Mouse (Mus musculus) intestine, embryonic 14.5 days (tissue): ENCODE results near the gene Pabpc1l. TPM values are rescaled to one million over a fixed set of nuclear protein-coding genes. Genes with fewer than 3 reads are reported as not detected.
A peak's percentile ranks its signal among the peaks of the same experiment; 100 is the strongest.
"Not testable (repeated sequence)": the region's sequence is repeated elsewhere in the genome, so short reads cannot be mapped to it uniquely, and the experiment has no call there.

Experiments
- ATAC-seq: fragments of 200-750 bp; cut with Nextera tagmentation; replicated peaks from 2 replicates; pipeline ENCODE4 v1.8.0; 2017; ENCODE audit warnings: low read depth, moderate number of reproducible peaks, moderate TSS enrichment, moderate library complexity; ENCODE audit not compliant: low FRiP score, low TSS enrichment
- DNase-seq: peaks from one replicate; pipeline ENCODE4 v3.0.0-alpha.2; 2018; ENCODE audit warnings: low spot score
- H3K27ac ChIP-seq: fragments of 300-500 bp; sonication (generic); 2 replicates; pipeline ENCODE4 v1.5.1; 2014; ENCODE audit warnings: low read depth, mild to moderate bottlenecking, control low read depth
- H3K27me3 ChIP-seq: fragments of 300-500 bp; sonication (generic); replicated peaks from 2 replicates; pipeline ENCODE4 v1.6.1; 2014; ENCODE audit warnings: low read length, control low read depth; ENCODE audit not compliant: control insufficient read depth, insufficient read depth
- H3K36me3 ChIP-seq: fragments of 300-500 bp; sonication (generic); 2 replicates; pipeline ENCODE4 v1.6.1; 2014; ENCODE audit warnings: low read length, control low read depth; ENCODE audit not compliant: control insufficient read depth, insufficient read depth
- H3K4me1 ChIP-seq: fragments of 300-500 bp; sonication (generic); replicated peaks from 2 replicates; pipeline ENCODE4 v1.6.1; 2014; ENCODE audit warnings: low read length, control low read depth, mixed read lengths; ENCODE audit not compliant: control insufficient read depth, insufficient read depth
- H3K4me2 ChIP-seq: fragments of 300-500 bp; sonication (generic); 2 replicates; pipeline ENCODE4 v1.6.1; 2014; ENCODE audit warnings: low read length
- H3K4me3 ChIP-seq: fragments of 300-500 bp; sonication (generic); 2 replicates; pipeline ENCODE4 v1.5.1; 2014; ENCODE audit warnings: low read depth, low read length, control low read depth, mixed read lengths
- H3K9ac ChIP-seq: fragments of 300-500 bp; sonication (generic); 2 replicates; pipeline ENCODE4 v1.6.1; 2014; ENCODE audit warnings: mild to moderate bottlenecking, low read length
- H3K9me3 ChIP-seq: fragments of 300-500 bp; sonication (generic); 2 replicates; pipeline ENCODE4 v1.6.1; 2016; ENCODE audit warnings: low read length, control low read depth; ENCODE audit not compliant: control insufficient read depth
- WGBS: fragments of 180-500 bp; shearing (Covaris S2); extraction: QIAGEN DNeasy Blood & Tissue Kit; methylation state at CpG from one replicate; pipeline ENCODE4 v1.1.7; 2014; 5-methylcytosine and 5-hydroxymethylcytosine counted together
- polyA plus RNA-seq: library from polyadenylated mRNA; unstranded; fragments of >200 nt; fragmentation: Nextera tagmentation; extraction: Ambion mirVana; gene quantifications from 2 replicates; pipeline ENCODE4 v1.2.1, GENCODE M21; 2014

Pabpc1l gene
- polyA plus RNA-seq, 1 experiment from 2014 or later, result 1.5 TPM

DNA sequence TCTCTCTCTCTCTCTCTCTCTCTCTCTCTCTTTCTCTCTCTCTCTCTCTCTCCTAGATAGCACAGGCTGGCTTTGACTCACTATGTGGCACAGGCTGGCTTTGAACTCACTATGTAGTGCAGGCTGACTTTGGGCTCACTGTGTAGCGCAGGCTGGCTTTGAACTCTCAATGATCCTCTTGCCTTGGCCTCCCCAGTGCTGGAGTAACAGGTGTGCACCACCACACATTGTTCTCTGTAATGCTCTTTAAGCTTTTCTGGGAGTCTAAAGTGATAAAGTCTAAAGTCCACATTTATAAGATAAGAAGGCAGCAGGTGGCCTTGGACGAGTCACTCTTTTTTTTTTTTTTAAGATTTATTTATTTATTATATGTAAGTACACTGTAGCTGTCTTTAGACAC is 16.3 kb downstream of the Pabpc1l start:
- ATAC-seq (no peak), DNase-seq (no peak)
- 70% methylated on average over 2 of the region's 2 CpGs for WGBS
- H3K4me1 ChIP-seq, result no peaks in the 10 kb centered on the region
- no peaks in the 10 kb centered on the region for H3K36me3 ChIP-seq
- no peak overlapping the region for H3K27ac ChIP-seq
- H3K9ac ChIP-seq, result no peak overlapping the region
- H3K4me3 ChIP-seq, result no peak overlapping the region
- H3K9me3 ChIP-seq, result no peaks in the 10 kb centered on the region
- H3K27me3 ChIP-seq, result no peaks in the 10 kb centered on the region
- H3K4me2 ChIP-seq, result no peak overlapping the region

DNA sequence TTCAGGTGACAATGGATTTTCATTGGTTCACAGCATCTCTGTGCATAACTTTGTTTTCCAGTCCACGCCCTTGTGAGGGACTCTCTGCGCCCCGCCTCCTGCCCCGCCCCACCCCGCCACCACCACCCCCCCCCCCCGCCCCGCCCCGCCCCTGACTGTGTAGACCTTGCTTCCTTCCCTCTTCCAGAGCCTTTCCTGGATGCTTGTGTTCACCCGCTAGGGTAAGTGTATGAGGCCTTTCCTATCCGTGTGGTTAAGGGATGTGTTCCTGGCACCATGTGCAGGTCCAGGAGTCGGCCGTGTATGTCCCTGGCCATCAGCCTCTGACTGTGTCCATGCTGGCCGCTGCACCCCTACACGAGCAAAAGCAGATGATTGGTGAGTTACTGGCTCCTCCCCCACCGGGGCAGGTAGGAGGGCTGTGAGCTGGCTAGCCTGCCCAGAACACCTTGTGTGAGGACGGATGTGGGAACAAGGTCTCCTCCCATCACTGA is 22.0 kb downstream of the Pabpc1l start:
- peaks cover 10% of the 10 kb centered on the region for H3K36me3 ChIP-seq
- H3K9me3 ChIP-seq, result no peaks in the 10 kb centered on the region
- H3K4me2 ChIP-seq, result peak overlapping the region; percentile 40
- no peaks in the 10 kb centered on the region for H3K4me1 ChIP-seq
- DNase-seq (peak; percentile 72), ATAC-seq (peak; percentile 69)
- no peaks in the 10 kb centered on the region for H3K27me3 ChIP-seq
- no peak overlapping the region for H3K27ac ChIP-seq
- H3K9ac ChIP-seq, result no peak overlapping the region
- H3K4me3 ChIP-seq, result peak overlapping the region; percentile 20
- 2% methylated on average over 13 of the region's 16 CpGs for WGBS

DNA sequence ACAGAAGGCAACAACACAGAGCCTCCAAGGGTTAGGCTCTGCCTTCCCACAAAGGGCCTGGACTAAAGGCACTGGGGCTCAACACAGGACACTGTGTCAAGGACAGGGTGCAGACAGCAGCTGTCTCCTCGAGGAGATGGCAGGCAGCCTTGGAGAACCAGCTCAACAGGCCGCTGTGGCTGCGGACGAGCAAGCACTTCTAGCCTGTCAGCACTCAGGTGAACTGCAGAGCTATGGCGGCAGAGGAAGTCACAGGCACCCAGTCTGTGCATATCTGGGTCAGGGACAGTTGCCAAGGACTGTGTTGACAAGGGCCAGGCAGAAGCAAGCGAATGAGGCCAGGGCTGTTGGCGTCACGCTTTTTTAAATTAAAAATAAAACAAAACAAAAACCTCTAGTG is 28.5 kb downstream of the Pabpc1l start:
- DNase-seq (no peak), ATAC-seq (no peak)
- Histone ChIP-seq H3K36me3 (peaks cover 72% of the 10 kb centered on the region), H3K9me3 (no peaks in the 10 kb centered on the region), H3K4me2 (no peak overlapping the region), H3K27ac (no peak overlapping the region), H3K9ac (no peak overlapping the region), H3K27me3 (no peaks in the 10 kb centered on the region), H3K4me3 (no peak overlapping the region), H3K4me1 (no peaks in the 10 kb centered on the region)
- 90% methylated on average over 8 of the region's 8 CpGs for WGBS

DNA sequence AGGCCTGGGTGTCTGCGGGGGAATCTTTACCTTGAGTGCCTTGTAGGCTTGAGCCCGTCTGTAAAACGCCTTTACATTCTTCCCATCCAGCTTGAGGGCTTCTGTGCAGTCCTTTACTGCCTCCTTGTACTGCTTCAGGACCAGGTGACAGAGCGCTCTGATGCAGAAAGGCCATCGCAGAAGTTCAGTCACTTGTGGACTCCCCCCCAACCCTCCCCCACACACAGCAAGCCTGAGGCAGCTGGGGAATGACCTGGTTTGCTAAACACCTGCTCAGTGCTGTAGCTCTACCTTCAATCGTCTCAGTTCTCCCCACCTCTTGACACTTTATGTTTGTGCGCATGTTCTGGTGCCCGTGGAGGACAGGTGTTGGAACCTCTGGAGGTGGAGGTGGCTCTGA is 29.4 kb downstream of the Pabpc1l start:
- no peaks in the 10 kb centered on the region for H3K4me1 ChIP-seq
- no peaks in the 10 kb centered on the region for H3K27me3 ChIP-seq
- H3K9me3 ChIP-seq, result no peaks in the 10 kb centered on the region
- WGBS, result 89% methylated on average over 8 of the region's 8 CpGs
- no peak overlapping the region for H3K9ac ChIP-seq
- no peak overlapping the region for H3K4me2 ChIP-seq
- H3K36me3 ChIP-seq, result peaks cover 81% of the 10 kb centered on the region
- no peak for ATAC-seq
- H3K27ac ChIP-seq, result no peak overlapping the region
- no peak for DNase-seq
- no peak overlapping the region for H3K4me3 ChIP-seq

DNA sequence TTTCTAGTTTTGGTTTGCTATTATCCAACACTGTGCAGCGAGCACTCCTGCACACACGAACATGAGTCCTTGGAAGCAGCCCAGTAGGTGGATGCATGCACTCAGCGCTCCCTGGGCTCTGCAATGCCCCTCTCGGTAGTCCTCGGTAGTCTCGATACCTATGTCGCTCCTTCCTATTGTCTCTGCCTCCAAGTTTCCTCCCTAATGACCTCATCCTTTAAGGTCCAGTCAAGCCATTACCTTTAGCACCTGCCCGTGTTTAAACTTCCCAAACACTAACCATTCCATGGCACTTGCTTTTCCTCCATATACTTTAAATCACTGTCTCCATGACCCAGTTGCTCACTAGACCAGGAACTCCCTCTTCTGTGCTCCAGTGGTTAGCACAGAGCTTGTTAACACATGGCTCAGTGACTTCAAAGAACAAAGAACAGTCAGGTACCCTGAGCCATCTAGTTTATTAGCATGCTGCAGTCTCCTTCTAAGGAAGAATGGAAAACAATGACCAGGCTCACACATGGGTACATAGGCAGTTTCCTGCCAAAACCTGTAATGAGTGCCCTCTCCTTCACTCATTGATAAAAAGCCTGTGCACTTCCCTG is 34.5 kb downstream of the Pabpc1l start:
- Histone ChIP-seq H3K9me3 (no peaks in the 10 kb centered on the region), H3K4me1 (no peaks in the 10 kb centered on the region), H3K4me3 (no peak overlapping the region), H3K36me3 (peaks cover 89% of the 10 kb centered on the region), H3K9ac (no peak overlapping the region), H3K27me3 (no peaks in the 10 kb centered on the region), H3K27ac (no peak overlapping the region), H3K4me2 (no peak overlapping the region)
- ATAC-seq (no peak), DNase-seq (no peak)
- 91% methylated on average over 8 of the region's 8 CpGs for WGBS

DNA sequence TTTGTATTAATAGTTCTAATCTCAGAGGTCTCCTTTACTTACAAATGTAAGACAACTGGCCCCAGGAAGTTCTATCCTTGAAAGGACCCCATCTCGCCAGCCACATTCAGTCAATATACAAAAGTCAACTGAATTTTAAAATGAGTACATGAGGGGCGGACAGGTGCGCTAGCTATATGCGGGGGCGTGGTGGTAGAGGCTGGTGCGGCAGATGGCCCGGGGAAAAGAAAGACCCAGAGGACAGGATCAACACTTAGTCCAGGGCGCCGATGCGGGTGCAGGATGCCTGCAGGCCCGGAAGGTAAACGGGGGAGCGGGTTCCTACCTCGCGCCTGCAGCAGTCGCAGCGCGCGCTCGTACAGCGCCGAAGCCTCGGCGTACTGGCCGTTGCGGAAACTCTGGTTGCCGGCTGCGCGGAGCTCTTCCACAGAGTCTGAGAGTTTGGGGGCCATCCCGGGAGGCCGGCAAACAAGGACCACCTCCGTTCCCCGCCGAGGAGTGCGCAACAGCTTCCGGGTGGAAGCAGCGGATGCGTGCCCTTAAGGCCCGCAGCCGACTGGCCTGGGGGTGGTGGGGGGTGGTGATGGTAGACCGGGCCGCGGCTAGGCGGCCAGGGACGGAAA is 45.0 kb downstream of the Pabpc1l start, which contains the start of gene Stk4:
Gene Stk4, plus strand, starts transcription at position 181 of the 623 bp plus-strand sequence.
- peaks cover 14% of the 10 kb centered on the region for H3K36me3 ChIP-seq
- H3K4me3 ChIP-seq, result peak within 1 kb of the TSS; percentile 89
- H3K4me1 ChIP-seq, result peaks cover 23% of the 10 kb centered on the region
- H3K27ac ChIP-seq, result peak within 1 kb of the TSS; percentile 69
- H3K9ac ChIP-seq, result peak within 1 kb of the TSS; percentile 70
- peak within 1 kb of the TSS; percentile 77 for H3K4me2 ChIP-seq
- DNase-seq, result no peak
- H3K27me3 ChIP-seq, result no peaks in the 10 kb centered on the region
- no peaks in the 10 kb centered on the region for H3K9me3 ChIP-seq
- WGBS, result under 1% methylated on average over 45 of the region's 45 CpGs
- peak; percentile 24 for ATAC-seq

DNA sequence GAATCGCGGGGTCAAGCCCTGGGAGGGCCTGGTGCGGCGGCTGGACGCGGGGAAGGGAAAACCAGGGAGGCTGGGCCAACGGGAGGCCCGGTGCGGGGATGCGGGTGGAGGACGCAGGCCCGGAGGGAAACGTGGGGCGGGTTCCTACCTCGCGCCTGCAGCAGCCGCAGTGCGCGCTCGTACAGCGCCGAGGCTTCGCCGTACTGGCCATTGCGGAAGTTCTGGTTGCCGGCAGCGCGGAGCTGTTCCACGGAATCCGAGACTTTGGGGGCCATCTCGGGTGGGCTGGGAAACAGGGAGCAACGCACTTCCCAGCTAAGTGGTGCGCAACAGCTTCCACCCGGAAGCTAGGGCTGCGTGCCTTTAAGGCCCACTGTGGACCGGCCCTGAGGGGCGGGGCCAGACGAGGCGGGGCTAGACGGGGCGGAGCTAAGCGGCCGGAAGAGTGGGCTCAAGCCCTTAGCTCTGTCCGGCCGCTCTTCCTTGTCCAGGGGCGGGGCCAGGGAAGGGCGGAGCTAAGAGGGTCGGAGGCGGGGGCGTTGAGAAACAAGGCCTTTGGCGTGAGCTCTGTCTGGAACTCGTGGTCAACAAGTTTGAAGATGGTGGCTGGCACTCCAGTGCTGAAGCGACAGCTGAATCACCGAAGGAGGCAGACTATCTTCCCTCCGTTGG is 45.7 kb downstream of the Pabpc1l start, which contains the start of gene Tomm34:
Gene Tomm34, minus strand, starts transcription at position 405 of the 672 bp plus-strand sequence.
- Histone ChIP-seq H3K27ac (peak within 1 kb of the TSS; percentile 69), H3K9ac (peak within 1 kb of the TSS; percentile 70), H3K9me3 (no peaks in the 10 kb centered on the region), H3K27me3 (no peaks in the 10 kb centered on the region), H3K4me2 (peak within 1 kb of the TSS; percentile 77), H3K36me3 (peaks cover 8% of the 10 kb centered on the region), H3K4me3 (peak within 1 kb of the TSS; percentile 89), H3K4me1 (peaks cover 26% of the 10 kb centered on the region)
- WGBS, result under 1% methylated on average over 55 of the region's 55 CpGs
- ATAC-seq (peak; percentile 96), DNase-seq (peak; percentile 98)

DNA sequence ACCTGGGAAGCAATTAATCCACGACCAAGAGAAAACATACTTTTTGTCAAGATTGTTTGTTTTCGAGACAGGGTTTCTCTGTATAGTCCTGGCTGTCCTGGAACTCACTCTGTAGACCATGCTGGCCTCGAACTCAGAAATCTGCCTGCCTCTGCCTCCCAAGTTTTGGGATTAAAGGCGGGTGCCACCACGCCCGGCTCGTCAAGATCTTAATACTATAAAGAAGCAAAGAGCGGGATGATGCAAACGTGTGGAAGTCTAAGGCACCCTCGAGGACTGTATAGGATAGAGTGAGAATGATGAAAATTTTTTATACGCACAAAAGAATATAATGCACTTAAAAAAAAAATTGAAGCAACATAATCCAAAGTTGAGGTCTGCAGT is 46.2 kb downstream of the Pabpc1l start:
- Histone ChIP-seq H3K4me1 (peaks cover 26% of the 10 kb centered on the region), H3K4me2 (peak overlapping the region; percentile 77), H3K4me3 (peak overlapping the region; percentile 89; the same call in 1 of the 2 replicates), H3K27ac (0 out of 2 replicates have a peak overlapping the region, but pooled peaks have one; percentile 69)
- H3K9me3 ChIP-seq, H3K27me3 ChIP-seq, DNase-seq, H3K9ac ChIP-seq, H3K36me3 ChIP-seq: not testable (repeated sequence)
- ATAC-seq, result peak; percentile 3; the same call in 1 of the 2 replicates
- 78% methylated on average over 11 of the region's 11 CpGs for whole genome bisulfite sequencing
